Mouse (Mus musculus): Measurements from ENCODE around the gene Was. TPM values are rescaled to one million over a fixed set of nuclear protein-coding genes. Genes with fewer than 3 reads are reported as not detected.
A peak's percentile ranks its signal among the peaks of the same experiment; 100 is the strongest.
"Not testable (repeated sequence)": the region's sequence is repeated elsewhere in the genome, so short reads cannot be mapped to it uniquely, and the experiment has no call there.

The Was gene
- polyA plus RNA-seq, 1 experiment from 2014 or later: 1.0 TPM

DNA sequence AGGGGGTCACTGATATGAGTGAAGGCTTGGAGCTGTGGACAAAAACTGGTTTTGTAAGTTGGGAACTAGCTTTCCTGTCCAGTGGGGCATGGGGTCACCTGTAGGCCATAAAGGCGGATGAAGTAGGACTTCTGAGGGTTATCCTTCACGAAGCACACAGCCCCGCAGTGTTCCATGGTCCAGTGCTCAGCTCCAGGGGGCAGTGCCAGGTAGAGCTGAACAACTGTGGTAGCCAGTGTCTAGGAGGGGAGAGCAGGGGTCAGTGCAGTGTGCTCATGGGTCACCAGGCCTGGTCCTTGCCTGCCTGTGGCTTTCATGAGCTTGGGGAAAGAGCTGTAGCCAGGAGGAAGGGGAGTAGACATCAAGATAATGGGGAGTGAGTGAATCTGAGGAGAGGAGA is 552 bp downstream of the Was start:
- DNase-seq (ENCODE audit: low spot score): no peak
- Histone ChIP-seq H3K9ac (ENCODE audit: low read depth, low read length) (no peak overlapping the region), H3K9me3 (ENCODE audit: control insufficient read depth, low read length) (no peaks in the 10 kb centered on the region), H3K27me3 (replicated peaks; ENCODE audit: control insufficient read depth, insufficient read depth, low read length) (no peaks in the 10 kb centered on the region), H3K36me3 (ENCODE audit: control insufficient read depth, insufficient read depth, low read length) (no peaks in the 10 kb centered on the region), H3K4me3 (ENCODE audit: low read depth, low read length) (no peak overlapping the region), H3K4me2 (ENCODE audit: low read depth, low read length) (no peak overlapping the region), H3K4me1 (ENCODE audit: control insufficient read depth, insufficient read depth, low read length) (no peaks in the 10 kb centered on the region), H3K27ac (replicated peaks; ENCODE audit: low read depth, low read length) (no peak overlapping the region)
- ATAC-seq (ENCODE audit: low read depth): no peak
- WGBS: 85% methylated on average over 3 of the region's 3 CpGs

GRCm38 (mm10) chrX:8085611-8086010 is 4.7 kb downstream of the Was start:
- Histone ChIP-seq H3K4me3 (ENCODE audit: low read depth, low read length) (no peak overlapping the region), H3K9me3 (ENCODE audit: control insufficient read depth, low read length) (no peaks in the 10 kb centered on the region), H3K27ac (replicated peaks; ENCODE audit: low read depth, low read length) (no peak overlapping the region), H3K27me3 (replicated peaks; ENCODE audit: control insufficient read depth, insufficient read depth, low read length) (no peaks in the 10 kb centered on the region), H3K36me3 (ENCODE audit: control insufficient read depth, insufficient read depth, low read length) (no peaks in the 10 kb centered on the region), H3K4me1 (ENCODE audit: control insufficient read depth, insufficient read depth, low read length) (no peaks in the 10 kb centered on the region), H3K9ac (ENCODE audit: low read depth, low read length) (no peak overlapping the region), H3K4me2 (ENCODE audit: low read depth, low read length) (no peak overlapping the region)
- DNase-seq (ENCODE audit: low spot score): no peak
- 85% methylated on average over 7 of the region's 8 CpGs for WGBS
- no peak for ATAC-seq (ENCODE audit: low read depth)

DNA sequence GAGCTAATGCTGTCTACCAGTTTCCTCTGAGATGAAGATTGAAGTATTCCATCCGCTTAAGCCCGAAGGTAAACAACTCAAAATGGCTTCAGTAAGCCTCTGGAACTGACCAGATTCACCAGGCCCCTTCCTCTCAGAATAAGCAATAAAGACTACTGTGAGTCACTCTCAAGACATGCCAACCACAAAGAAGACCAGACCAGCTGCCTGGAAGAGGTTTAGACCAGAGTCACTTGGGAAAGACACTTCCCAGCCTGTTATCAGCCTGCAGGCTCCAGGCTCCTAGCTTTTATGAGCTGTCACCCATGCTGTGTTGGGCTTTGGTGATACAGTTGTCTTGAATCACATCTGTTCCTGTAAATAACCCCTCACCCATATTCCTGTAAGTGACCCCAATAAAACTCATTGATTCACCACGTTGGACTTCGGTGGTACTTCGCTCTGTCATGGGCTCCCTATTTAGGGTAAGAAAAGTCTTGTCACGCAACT is 5.5 kb downstream of the Was start:
- H3K27ac ChIP-seq (replicated peaks; ENCODE audit: low read depth, low read length): no peak overlapping the region
- H3K4me1 ChIP-seq (ENCODE audit: control insufficient read depth, insufficient read depth, low read length): no peaks in the 10 kb centered on the region
- H3K36me3 ChIP-seq (ENCODE audit: control insufficient read depth, insufficient read depth, low read length): no peaks in the 10 kb centered on the region
- H3K9me3 ChIP-seq (ENCODE audit: control insufficient read depth, low read length): no peaks in the 10 kb centered on the region
- DNase-seq (ENCODE audit: low spot score) (no peak), ATAC-seq (ENCODE audit: low read depth) (no peak)
- 85% methylated on average over 6 of the region's 6 CpGs for WGBS
- no peak overlapping the region for H3K4me3 ChIP-seq (ENCODE audit: low read depth, low read length)
- H3K4me2 ChIP-seq (ENCODE audit: low read depth, low read length): no peak overlapping the region
- H3K9ac ChIP-seq (ENCODE audit: low read depth, low read length): no peak overlapping the region
- no peaks in the 10 kb centered on the region for H3K27me3 ChIP-seq (replicated peaks; ENCODE audit: control insufficient read depth, insufficient read depth, low read length)

DNA sequence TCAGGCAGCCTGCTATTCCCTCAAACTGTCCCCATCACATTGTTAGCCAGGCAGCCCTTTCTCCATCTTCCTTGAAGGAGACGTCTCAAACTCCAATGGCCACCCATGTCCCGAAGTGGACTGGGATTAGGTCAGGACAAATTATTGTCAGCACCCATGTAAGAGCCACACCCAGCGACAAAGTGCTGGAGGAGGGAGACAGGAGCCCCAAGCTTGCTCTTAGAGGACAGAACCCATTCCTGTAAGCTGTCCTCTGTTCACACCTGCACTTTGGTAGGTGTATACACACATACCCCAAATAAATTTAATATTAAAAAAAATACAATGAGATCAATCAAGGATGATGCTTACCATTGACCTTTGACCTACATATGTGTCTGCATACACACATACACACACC is 15.2 kb downstream of the Was start:
- ATAC-seq (ENCODE audit: low read depth): no peak
- H3K9ac ChIP-seq (ENCODE audit: low read depth, low read length): peak overlapping the region; percentile 58

GRCm38 (mm10) chrX:8074430-8075014 is 15.8 kb downstream of the Was start, which contains the start of gene Suv39h1:
Suv39h1 (minus strand) TSS chrX:8074760.
- H3K27ac ChIP-seq (replicated peaks; ENCODE audit: low read depth, low read length): peak within 1 kb of the TSS; percentile 91
- H3K4me2 ChIP-seq (ENCODE audit: low read depth, low read length): peak within 1 kb of the TSS; percentile 56
- peaks cover 11% of the 10 kb centered on the region for H3K36me3 ChIP-seq (ENCODE audit: control insufficient read depth, insufficient read depth, low read length)
- no peaks in the 10 kb centered on the region for H3K27me3 ChIP-seq (replicated peaks; ENCODE audit: control insufficient read depth, insufficient read depth, low read length)
- H3K4me3 ChIP-seq (ENCODE audit: low read depth, low read length): peak within 1 kb of the TSS; percentile 53
- DNase-seq (ENCODE audit: low spot score) (peak; percentile 98), ATAC-seq (ENCODE audit: low read depth) (peak; percentile 99)
- WGBS: 40% methylated on average over 43 of the region's 46 CpGs
- H3K9me3 ChIP-seq (ENCODE audit: control insufficient read depth, low read length): no peaks in the 10 kb centered on the region
- H3K9ac ChIP-seq (ENCODE audit: low read depth, low read length): peak within 1 kb of the TSS; percentile 73
- no peaks in the 10 kb centered on the region for H3K4me1 ChIP-seq (ENCODE audit: control insufficient read depth, insufficient read depth, low read length)

More for the DNA sequence above, 15.2 kb downstream of the Was start:
- Histone ChIP-seq H3K4me1 (ENCODE audit: control insufficient read depth, insufficient read depth, low read length) (no peaks in the 10 kb centered on the region), H3K27me3 (replicated peaks; ENCODE audit: control insufficient read depth, insufficient read depth, low read length) (no peaks in the 10 kb centered on the region), H3K36me3 (ENCODE audit: control insufficient read depth, insufficient read depth, low read length) (peaks cover 9% of the 10 kb centered on the region), H3K4me3 (ENCODE audit: low read depth, low read length) (peak overlapping the region; percentile 53), H3K4me2 (ENCODE audit: low read depth, low read length) (peak overlapping the region; percentile 56), H3K27ac (replicated peaks; ENCODE audit: low read depth, low read length) (no peak overlapping the region; the same call in 1 of the 2 replicates), H3K9me3 (ENCODE audit: control insufficient read depth, low read length) (no peaks in the 10 kb centered on the region)
- 46% methylated on average over 3 of the region's 3 CpGs for WGBS
- no peak for DNase-seq (ENCODE audit: low spot score)

DNA sequence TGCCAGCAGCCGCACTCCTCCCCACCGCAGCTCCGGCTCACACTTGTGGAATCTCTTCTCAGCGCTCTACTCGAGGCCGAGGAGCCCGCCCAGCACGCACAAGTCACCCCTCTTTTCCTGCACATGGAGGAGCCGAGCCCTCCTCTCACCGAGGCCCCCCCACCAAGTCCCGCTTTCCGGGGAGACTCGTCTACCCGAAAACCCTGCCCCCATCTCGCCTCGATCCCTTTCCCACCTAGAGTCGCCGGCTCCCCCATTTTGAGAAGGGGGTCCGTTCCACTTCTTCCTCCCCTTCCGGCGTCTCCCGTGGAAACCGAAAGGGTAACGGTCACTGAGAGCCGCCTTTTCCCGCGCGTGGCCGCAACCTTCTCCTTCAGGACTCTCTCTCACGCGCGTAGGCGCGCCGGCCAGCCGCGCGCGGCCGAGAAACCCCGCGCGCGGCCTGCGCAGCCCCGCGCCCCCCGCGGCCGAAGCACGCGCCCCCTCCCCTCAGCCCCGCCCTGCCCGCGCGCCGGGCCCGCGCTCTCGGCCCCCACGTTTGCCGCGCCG is 16.3 kb downstream of the Was start:
- peak overlapping the region; percentile 52 for H3K4me2 ChIP-seq (ENCODE audit: low read depth, low read length)
- H3K27me3 ChIP-seq (replicated peaks; ENCODE audit: control insufficient read depth, insufficient read depth, low read length): no peaks in the 10 kb centered on the region
- WGBS: 26% methylated on average over 24 of the region's 64 CpGs
- peak overlapping the region; percentile 53 for H3K4me3 ChIP-seq (ENCODE audit: low read depth, low read length)
- ATAC-seq (ENCODE audit: low read depth) (peak; percentile 4; the same call in 1 of the 2 replicates), DNase-seq (ENCODE audit: low spot score) (peak; percentile 37)
- peaks cover 17% of the 10 kb centered on the region for H3K36me3 ChIP-seq (ENCODE audit: control insufficient read depth, insufficient read depth, low read length)
- peak overlapping the region; percentile 73 for H3K9ac ChIP-seq (ENCODE audit: low read depth, low read length)
- no peaks in the 10 kb centered on the region for H3K9me3 ChIP-seq (ENCODE audit: control insufficient read depth, low read length)
- peak overlapping the region; percentile 91 for H3K27ac ChIP-seq (replicated peaks; ENCODE audit: low read depth, low read length)
- H3K4me1 ChIP-seq (ENCODE audit: control insufficient read depth, insufficient read depth, low read length): no peaks in the 10 kb centered on the region

- no peak overlapping the region for H3K27ac ChIP-seq (replicated peaks; ENCODE audit: low read depth, low read length)
- peaks cover 34% of the 10 kb centered on the region for H3K36me3 ChIP-seq (ENCODE audit: control insufficient read depth, insufficient read depth, low read length)
- H3K9ac ChIP-seq (ENCODE audit: low read depth, low read length): no peak overlapping the region
- DNase-seq (ENCODE audit: low spot score) (no peak), ATAC-seq (ENCODE audit: low read depth) (no peak)
- no peaks in the 10 kb centered on the region for H3K27me3 ChIP-seq (replicated peaks; ENCODE audit: control insufficient read depth, insufficient read depth, low read length)
- WGBS: 100% methylated on average over 1 of the region's 1 CpGs
- no peak overlapping the region for H3K4me3 ChIP-seq (ENCODE audit: low read depth, low read length)
- H3K4me2 ChIP-seq (ENCODE audit: low read depth, low read length): no peak overlapping the region
- H3K4me1 ChIP-seq (ENCODE audit: control insufficient read depth, insufficient read depth, low read length): no peaks in the 10 kb centered on the region
- no peaks in the 10 kb centered on the region for H3K9me3 ChIP-seq (ENCODE audit: control insufficient read depth, low read length)
These were observed 21.1 kb downstream of the Was start for GRCm38 (mm10) chrX:8069166-8069565.

GRCm38 (mm10) chrX:8051044-8051781 is 39.1 kb downstream of the Was start:
- H3K9ac ChIP-seq (ENCODE audit: low read depth, low read length); DNase-seq (ENCODE audit: low spot score); H3K27ac ChIP-seq (replicated peaks; ENCODE audit: low read depth, low read length); H3K4me2 ChIP-seq (ENCODE audit: low read depth, low read length); H3K9me3 ChIP-seq (ENCODE audit: control insufficient read depth, low read length); ATAC-seq (ENCODE audit: low read depth); H3K4me1 ChIP-seq (ENCODE audit: control insufficient read depth, insufficient read depth, low read length); H3K36me3 ChIP-seq (ENCODE audit: control insufficient read depth, insufficient read depth, low read length); H3K27me3 ChIP-seq (replicated peaks; ENCODE audit: control insufficient read depth, insufficient read depth, low read length); H3K4me3 ChIP-seq (ENCODE audit: low read depth, low read length): not testable (repeated sequence)
- WGBS: 84% methylated on average over 8 of the region's 8 CpGs

Data from embryonic facial prominence, embryonic 14.5 days (tissue).